Mouse (Mus musculus): ENCODE data around the gene Vsx2.

DNA sequence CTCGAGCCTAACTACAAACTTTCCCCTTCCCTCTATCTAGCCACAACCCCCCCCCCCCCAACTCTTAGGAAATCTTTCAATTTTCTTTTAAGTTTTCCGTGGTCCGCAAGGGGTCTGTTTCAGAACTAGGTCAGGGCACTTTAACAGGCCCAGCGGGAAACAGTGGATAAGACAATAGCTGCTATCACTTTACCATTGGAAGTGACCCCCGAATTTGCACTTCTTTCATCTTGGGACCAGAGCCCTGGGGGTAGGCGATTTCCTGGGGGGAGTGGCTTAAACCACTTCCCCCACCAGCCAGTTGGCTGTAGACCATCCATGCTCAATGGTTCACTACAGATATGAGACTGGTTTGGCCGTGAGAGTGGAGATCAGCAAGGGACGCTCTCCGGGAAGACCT is 71.1 kb downstream of the Vsx2 start, which contains the start of gene Vrtn:
- TF ChIP-seq CTCF (IDR thresholded peaks at IDR 0.05; ENCODE audit: low read depth): no peak
- no peak for TF ChIP-seq EP300 (IDR thresholded peaks at IDR 0.05; ENCODE audit: low read depth)
